Mouse (Mus musculus) CD4-positive helper T cell, adult 2 months (primary cell): ENCODE data around the gene Rsph9.
A peak's percentile ranks its signal among the peaks of the same experiment; 100 is the strongest.

Source experiments
- DNase-seq: peaks from one replicate; pipeline ENCODE4 v3.0.0-alpha.2; 2012; ENCODE audit warnings: low read depth, missing footprints, low spot score

The Rsph9 gene

DNA sequence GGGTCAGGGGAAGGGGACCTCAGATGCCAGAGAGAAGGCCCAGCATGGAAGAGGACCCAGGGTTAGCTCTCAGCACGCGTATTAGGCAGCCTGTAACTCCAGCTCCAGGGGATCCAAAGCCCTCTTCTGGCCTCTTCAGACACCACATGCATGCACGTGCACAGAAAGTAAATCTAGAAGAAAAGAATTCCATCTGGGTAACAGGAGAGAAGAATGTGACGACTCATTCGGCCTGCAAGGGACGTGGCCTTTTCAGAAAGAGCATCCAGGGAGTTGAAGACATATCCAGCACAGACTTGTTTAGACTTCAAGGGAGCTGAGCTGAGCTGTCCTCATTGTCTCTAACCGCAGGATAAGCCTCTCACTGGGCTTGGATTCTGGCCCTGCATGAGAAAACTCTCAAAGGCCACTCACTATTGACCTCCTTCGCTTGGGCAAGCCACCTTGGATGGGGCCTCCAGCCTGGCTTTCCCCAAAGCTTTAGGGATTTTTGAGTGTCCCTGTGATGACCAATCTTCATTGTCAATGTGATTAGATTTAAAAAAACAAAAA lies 41.3 kb downstream of the Rsph9 start:
- no peak for DNase-seq

DNA sequence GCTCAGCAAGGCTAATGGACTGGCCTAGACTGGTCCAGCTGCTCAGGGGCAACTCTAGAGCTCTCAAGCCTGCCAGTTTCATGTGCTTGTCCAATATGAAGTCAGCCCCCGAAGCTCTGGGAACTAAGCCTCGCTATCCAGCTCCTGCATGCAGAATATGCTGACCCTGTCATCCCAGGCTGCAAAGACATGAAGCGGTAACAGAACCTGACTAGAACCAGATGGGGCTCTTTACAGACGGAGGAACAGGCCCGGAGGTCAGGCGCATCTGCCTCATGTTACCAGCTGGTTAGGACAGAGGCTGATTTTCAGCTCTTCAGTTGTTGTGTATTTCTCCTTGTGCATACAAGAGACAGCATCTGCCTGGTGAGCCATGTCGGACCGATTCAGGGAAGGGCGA lies 42.1 kb downstream of the Rsph9 start:
- DNase-seq = no peak

DNA sequence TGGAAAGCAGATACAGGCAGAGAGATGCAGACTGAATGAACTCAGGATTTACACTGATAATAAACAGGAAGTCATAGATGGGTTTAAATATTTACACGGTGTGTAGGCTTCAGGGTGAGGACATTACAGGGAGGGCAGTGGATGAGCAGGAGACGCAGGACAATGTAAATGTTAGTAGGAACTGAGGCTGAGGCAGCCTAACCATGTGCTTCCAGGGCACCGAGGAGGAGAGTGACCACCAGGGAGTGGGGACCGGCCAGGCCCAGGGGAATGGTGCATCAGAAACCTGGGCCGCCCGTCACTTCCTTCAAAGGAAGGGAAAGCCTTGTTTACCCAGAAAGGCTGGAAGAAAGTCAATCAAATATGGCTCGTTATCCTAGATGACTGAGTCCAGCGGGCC lies 45.5 kb downstream of the Rsph9 start:
- no peak for DNase-seq

DNA sequence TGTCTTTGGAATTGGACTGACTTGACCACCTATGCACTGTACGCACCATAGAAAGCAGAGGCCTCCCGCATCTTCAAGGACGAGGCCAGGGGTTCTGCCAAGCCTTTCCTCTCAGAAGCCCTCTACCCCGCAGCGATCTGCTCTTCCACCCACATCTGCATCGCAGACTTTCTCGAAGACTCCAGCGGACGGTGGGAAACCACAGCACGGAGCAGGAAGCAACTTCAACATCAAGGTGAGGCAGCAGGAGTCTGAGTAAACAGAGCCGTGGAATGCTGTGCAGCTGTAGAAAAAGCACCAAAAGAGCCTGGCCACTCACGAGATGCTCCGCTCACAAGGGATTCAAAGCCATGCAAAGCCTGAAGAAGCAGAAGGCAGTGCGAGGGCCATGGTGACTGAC lies 52.1 kb downstream of the Rsph9 start:
- DNase-seq = no peak

DNA sequence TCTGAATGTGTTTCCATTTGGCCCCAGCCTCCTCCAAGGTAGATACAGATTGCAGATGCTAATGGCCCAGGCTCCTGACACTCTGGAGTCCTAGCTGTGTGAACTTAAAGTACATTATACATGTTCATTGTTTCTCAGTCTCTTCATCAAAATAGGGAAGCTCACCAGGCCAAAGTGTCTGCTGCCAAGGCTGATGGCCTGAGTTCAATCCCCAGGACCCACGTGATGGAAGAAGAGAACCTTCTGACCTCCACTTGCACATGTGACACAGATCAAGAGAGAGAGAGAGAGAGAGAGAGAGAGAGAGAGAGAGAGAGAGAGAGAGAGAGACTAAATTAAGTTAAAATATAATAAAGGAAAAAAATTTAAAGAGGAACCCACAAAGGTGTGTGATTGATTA lies 52.7 kb downstream of the Rsph9 start:
- no peak for DNase-seq

DNA sequence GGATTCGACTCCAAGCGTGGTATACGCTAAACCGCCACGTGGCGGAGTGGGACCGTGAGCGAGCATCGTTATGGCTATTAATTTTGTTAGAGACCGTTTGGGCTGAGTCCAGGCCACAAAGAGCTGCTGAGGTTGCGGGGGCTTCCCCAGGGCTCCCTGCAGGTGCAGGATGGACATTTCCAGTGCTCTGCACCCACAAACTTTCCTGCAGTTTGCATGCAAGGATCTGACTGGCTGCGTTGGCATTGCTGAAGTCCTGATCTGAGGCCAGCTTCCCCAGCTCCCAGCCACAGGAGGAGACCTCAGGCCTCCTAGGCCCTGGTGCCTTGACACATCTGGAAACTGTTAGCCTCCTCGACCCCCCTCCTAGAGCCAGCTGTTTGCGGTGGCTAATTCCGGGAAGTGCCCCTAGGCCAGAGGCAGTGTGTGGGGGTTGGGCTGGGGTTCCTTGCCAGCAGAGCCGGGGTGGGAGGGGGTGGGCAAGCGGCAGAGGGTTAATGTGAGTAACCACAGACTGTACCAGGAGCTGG lies 57.6 kb downstream of the Rsph9 start:
- DNase-seq = no peak

DNA sequence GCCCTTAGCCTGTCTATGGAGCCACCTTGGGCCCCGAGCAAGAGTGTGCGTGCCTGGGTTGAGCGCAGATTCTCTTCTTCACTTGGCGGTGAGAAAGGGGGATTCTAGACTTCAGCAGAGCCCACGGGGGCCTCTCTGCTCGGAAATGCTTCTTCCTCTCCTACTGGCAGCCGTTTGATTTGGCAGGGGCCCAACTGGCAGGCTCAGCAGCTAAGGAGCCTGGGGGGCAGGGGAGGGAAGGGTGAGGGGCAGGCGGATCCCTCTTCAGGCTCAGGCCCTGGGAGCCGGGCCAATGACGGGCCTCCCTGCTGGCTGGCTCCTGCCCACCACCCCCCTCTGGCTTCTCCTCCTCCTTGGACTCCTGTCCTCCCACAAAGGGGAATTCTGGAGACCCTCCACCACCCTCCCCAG lies 59.9 kb downstream of the Rsph9 start:
- no peak for DNase-seq

DNA sequence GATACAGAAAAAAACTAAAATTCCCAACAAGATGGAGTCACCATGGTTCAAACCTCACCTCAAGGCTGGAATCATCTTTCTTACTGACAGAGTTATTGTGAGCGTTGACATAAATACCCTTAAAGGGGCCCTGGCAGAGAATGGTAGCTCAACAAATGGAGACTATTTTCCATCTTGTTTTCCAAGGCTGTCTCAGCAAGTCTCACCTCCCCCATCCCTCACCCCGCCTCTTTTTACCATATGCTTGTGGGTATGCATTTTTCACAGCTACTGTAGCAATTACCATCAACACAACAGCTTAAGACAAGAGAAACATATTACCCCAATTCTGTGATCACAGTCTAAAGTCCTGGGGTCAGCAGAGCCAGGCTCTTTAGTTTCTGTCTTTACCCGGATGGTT lies 60.6 kb downstream of the Rsph9 start:
- DNase-seq = no peak

DNA sequence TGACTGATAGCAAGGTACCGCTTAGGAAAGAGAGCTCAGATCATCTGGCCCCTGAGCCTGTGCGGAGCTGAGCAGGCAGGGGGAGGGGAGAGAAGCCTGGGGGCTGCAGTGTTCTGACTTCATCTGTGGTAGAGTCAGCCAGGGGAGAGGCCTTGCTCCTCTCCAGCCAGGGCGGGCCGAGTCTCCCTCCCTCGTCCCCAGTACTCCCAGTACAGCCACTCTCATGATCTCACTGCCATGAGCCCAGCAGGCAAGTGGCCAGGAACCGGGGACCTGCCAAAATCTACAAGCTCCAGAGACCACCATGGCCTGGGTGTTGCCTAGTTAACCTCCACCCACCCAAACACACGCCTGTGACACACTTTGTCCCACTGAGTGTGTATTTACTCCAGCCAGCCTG lies 62.4 kb downstream of the Rsph9 start:
- no peak for DNase-seq

DNA sequence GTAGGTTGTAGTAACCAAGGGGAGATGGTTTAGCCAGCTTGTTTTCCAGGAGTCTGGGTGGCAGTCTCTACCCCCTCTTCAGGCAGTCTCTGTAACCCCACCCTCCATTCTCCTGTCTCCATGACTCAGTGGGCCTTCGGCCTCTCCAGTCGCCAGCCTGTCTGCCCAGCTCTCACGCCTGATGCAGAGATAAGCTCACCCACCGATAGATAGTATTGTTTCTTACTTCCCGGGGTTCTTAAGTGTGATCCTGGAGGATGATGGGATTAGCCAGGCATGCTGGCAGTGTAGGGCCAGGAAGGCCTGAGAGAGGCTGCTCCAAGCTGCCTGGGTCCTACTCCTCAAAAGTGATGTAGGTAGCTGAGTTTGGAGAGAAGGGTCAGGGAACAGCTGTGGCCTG lies 63.0 kb downstream of the Rsph9 start:
- no peak for DNase-seq

DNA sequence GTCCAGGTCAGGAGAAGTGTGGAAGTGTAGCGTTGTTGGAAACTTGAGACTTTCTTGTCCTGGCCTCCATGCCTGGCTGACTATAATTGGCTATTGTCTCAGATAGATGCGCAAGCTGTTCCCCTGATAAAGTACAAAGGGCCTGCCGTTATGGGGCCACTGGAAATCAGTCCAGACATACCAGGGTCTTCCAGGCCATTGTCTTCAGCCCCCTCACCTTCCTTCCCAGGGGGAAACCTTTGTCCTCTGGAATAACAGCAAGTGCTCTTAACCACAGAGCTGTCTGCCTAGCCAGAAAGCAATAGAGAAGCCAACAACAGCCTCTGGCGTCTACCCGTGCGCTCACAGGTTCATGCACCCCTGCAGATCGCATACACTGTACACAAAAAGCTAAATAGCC lies 63.6 kb downstream of the Rsph9 start:
- no peak for DNase-seq

DNA sequence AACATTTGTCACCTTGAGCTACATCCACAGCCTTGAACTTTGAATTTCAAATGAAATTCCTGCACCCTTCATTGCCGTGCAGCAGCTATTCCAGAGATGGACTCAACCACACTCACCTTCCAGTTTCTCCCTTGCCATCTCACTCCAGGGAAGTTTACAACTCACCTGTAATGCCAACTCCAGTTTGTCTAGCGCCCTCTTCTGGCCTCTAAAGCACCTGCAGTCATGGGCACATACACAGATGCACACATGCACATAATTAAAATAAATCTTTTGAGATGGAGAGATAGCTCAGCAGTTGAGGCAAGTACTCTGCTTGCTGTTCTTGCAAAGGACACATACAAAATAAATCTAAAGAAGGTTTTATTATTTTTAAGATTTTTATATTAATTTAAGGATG lies 65.0 kb downstream of the Rsph9 start:
- DNase-seq = no peak

DNA sequence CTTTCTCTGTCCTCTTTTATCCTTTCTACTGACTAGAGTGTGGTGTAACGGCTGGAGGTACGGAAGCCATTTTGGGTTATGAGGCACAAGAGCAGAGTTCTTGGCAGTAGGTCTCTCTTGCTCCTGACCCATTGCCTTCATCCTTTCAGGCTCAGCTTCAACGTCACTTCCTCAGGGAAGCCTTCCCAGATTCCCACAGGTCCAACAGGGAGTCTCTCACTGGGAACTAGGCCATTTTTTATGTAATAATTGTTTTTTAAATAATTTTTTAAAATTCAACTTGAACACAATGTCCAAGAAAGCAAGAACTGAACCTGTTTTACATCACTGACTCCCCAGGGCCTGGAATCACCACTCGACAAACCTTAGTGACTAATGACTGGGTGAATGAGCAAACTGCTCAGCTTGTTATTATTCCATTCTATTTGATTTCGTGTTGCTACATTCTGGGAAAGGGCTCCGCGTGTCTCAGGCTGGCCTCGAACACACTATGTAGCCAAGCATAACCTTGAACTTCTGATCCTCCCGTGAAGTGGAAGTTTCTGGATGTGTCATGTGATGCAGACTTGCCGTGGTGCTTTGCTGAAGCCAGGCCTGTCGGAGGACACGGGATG lies 66.0 kb downstream of the Rsph9 start:
- DNase-seq = no peak

DNA sequence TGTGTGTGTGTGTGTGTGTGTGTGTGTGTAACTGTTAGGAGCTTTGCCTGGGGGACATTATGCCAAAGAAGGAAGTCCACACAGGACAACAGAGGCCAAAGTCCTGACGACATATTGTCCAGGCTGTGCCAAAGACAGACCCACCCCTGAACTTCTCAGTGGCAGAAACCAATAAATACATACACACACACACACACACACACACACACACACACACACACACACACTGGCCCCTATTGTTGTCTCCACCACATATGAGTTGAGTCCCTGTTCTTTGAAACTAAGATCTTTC lies 67.8 kb downstream of the Rsph9 start:
- no peak for DNase-seq

DNA sequence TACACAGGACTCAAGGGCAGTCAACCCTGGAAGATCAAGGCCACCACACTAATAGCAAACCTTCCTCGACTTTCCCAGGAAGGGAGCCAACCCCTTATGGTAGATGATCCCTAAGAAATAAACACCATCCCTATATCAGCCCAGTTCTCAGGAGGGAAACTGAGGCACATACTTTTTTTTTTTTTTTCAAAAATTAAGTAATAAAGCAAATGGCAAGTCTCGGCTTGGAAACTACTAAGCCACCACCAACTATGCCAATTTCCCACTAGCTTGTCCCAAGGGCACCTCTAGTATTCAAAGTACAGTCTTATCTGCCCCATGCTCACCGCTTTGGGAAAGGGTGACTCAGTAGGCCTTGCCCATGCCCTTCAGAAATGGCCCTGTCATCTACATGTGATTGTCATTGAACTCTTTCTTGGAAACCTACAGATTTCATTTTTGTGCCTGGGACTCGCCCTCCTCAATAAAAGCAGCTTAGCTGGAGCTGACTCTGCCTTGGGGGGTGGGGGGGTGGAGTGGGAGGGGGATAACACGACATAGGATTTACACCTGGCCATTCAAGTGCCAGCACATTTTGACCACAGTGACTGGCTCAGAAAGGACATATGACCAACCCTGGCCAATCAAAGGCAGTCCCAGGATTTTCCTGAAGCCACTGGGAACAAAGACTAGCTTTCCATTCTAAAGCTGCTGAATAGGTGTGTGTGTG lies 68.3 kb downstream of the Rsph9 start:
- DNase-seq = no peak

DNA sequence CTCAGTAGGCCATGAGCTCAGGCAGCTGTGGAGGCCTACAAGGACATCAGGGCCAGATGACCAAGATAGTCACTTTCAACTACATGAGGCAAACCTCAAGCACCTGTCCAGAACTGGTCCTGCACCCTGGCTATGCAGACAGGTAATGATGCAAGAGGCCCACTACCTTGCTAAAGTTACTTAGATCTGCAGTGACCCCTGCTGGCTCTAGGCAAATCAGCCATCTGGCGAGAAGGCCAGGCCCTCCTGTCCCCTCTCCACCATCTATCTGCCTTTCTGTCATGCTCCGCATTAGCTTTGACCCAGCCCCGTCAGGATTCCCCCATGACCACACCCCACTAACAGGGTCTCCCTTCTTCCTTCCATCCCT lies 68.9 kb downstream of the Rsph9 start:
- DNase-seq = peak; percentile 68

DNA sequence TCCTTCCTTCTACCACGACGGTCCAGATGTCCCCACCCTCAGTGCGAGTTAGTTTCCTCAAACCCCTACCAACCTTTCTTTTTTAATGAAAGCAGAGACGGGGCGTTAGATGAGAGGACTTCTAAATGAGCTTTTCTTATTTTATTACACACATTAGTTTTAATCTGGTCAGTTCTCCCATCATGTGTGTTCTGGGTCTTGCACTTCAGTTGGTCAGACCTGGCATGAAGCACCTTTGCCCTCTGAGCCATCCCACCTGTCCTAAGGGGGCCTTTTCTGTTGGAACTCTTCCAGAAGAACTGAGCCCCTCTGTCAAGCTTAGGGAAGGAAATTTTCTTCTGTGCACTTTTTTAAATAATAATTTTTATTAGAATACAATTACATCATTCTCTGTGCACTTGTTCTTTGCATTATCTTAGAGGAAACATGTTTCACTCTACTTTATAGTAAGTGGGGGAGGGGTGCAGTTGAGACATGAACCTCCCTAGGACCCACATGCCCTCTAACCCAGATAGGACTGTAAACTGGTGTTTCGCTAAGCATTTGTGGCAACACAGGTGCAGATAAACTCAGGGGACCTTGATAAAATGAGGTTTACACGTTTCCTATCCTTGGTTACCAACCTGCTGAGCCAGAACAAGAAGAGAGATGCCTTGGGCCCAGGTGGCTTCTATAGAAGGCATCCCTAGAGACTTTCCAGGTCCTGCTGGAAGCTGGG lies 69.5 kb downstream of the Rsph9 start:
- DNase-seq = no peak

DNA sequence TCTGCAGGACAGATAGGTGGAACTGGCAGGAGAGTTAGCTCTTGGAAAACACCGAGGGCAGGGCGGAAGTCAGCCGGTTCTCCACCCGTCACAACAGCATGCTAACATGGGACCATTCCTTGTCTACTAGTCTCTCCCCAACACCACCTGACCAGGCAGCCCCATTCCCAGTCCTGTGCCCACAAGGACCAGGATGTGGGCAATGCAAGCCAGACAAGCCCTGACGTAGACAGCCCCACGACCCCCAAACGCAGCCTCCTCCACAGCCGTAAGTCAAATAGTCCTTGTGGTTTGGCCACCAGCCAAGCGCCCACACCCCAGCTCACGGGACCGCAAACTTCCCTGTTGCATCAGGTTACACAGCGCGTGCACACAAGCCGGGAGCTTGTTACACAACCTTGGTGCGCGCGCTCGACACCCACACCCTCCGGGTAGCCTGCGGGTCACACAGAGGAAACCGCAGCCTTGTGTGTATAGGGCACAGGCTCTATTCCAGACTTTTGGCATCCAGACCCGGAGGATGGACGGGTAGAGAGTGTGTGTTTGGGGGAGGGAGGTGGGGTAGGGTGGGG lies 70.2 kb downstream of the Rsph9 start:
- peak; percentile 92 for DNase-seq
